Mouse (Mus musculus): ENCODE measurements at regions not wholly inside any gene's neighbourhood (a gene's known extent, or its start where the extent isn't known, plus 50 kb on each side); places are given as distances from the start of the nearest gene placed in this dataset.

DNA sequence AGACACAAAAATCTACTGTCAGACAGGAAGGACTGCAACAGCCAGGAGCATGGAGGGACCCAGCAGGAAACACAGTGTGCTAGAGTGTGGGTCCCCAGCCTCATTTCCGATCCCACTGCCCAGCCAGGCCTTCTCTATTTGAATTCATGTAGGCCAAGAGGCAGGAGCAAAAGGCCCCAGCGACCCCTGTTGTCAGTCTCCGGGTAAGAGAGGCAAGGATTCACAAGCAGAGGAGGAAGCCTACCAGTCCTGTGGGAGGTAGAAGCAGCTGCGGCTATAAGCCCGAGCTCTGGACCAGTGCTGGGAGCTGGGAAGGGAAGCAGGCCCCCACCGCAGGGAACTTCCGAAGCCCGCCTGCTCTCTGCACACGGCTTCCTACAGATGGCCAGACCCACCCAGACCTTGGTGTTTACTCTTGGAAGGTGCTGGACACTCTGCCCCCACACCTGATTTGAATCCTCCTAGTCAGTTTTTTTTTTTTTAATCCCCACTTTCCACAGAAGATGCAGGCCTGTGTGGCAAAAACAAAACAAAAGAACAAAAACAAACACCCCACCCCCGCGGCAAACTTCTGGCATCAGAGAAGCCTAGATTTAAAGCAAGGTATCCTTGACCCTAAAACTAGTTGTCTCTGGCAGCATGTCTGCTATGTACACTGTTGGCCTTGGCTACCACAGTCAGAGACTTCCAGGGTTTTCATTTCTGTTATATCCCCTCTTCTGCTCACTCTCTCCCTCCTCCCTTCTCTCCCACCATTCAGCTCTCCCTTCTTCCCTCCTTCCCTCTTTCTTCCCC lies 420.6 kb upstream of the Trpc7 start:
- Histone ChIP-seq H3K36me3 (replicated peaks; ENCODE audit: control insufficient read depth, insufficient read depth, low read length) (no peaks in the 10 kb centered on the region), H3K4me3 (ENCODE audit: low read depth, low read length) (no peak overlapping the region), H3K27me3 (ENCODE audit: control insufficient read depth, insufficient read depth, low read length) (no peaks in the 10 kb centered on the region), H3K4me1 (ENCODE audit: control insufficient read depth, insufficient read depth) (no peaks in the 10 kb centered on the region), H3K4me2 (ENCODE audit: low read depth, low read length) (no peak overlapping the region), H3K9me3 (replicated peaks; ENCODE audit: control insufficient read depth, low read length) (no peaks in the 10 kb centered on the region), H3K27ac (ENCODE audit: low read depth) (no peak overlapping the region), H3K9ac (replicated peaks; ENCODE audit: low read depth, low read length) (no peak overlapping the region)
- no peak for ATAC-seq (ENCODE audit: insufficient read depth, low read depth)
- TF ChIP-seq CTCF (IDR thresholded peaks at IDR 0.05; ENCODE audit: low read depth) (no peak), EP300 (IDR thresholded peaks at IDR 0.05; ENCODE audit: low read depth) (no peak)
- no peak for DNase-seq (ENCODE audit: low spot score)
- WGBS, result 42% methylated on average over 11 of the region's 11 CpGs

DNA sequence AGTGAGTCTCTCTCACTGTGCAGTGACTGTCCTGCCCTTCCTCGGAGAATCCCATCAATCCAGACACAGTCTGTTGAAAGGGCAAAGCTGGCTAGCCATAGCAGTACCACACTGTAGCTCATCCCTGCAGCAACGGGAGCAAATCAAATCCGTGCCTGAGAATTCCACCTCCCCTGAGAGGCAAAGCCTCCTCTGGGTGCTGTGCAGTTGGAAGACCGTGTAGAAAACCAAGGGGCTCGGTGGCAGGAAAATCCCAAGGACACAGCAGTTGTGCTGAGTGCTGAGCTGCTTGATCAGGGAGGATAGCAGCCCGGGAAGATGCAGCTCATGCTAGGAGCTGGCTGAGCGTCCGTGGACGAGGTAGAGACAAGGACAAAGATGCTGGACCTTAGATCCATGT lies 418.7 kb upstream of the Trpc7 start:
- Histone ChIP-seq H3K36me3 (replicated peaks; ENCODE audit: control insufficient read depth, insufficient read depth, low read length) (no peaks in the 10 kb centered on the region), H3K4me1 (ENCODE audit: control insufficient read depth, insufficient read depth) (no peaks in the 10 kb centered on the region), H3K4me2 (ENCODE audit: low read depth, low read length) (no peak overlapping the region), H3K27ac (ENCODE audit: low read depth) (no peak overlapping the region), H3K4me3 (ENCODE audit: low read depth, low read length) (no peak overlapping the region), H3K9ac (replicated peaks; ENCODE audit: low read depth, low read length) (no peak overlapping the region), H3K9me3 (replicated peaks; ENCODE audit: control insufficient read depth, low read length) (0 out of 2 replicates have a peak, but pooled peaks cover 3% of the 10 kb centered on the region), H3K27me3 (ENCODE audit: control insufficient read depth, insufficient read depth, low read length) (no peaks in the 10 kb centered on the region)
- no peak for TF ChIP-seq CTCF (IDR thresholded peaks at IDR 0.05; ENCODE audit: low read depth)
- TF ChIP-seq EP300 (IDR thresholded peaks at IDR 0.05; ENCODE audit: low read depth), result no peak
- DNase-seq (ENCODE audit: low spot score) (no peak), ATAC-seq (ENCODE audit: insufficient read depth, low read depth) (no peak)
- WGBS, result 33% methylated on average over 9 of the region's 9 CpGs

DNA sequence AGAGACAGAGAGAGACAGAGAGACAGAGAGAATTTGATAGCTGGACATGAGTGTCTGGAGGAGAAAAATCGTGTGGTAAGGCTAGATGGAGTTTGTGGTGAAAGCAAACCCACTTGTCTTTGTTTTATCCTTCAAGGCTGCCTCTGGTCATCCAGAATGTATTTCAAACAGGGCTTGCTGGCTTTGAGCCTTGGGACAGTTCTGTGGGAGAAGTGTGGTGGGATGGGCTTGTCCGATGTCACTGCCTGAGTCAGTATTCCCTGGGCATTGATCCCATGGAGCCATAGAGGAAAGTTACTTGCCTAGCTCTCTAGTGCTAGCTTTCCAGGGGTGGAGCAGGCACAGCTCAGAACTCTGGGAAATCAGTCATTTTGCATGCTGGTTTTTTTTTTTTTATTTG lies 417.9 kb upstream of the Trpc7 start:
- TF ChIP-seq CTCF (IDR thresholded peaks at IDR 0.05; ENCODE audit: low read depth) (no peak), EP300 (IDR thresholded peaks at IDR 0.05; ENCODE audit: low read depth) (no peak)
- DNase-seq (ENCODE audit: low spot score) (no peak), ATAC-seq (ENCODE audit: insufficient read depth, low read depth) (no peak)
- Histone ChIP-seq H3K9ac (replicated peaks; ENCODE audit: low read depth, low read length) (no peak overlapping the region), H3K27me3 (ENCODE audit: control insufficient read depth, insufficient read depth, low read length) (no peaks in the 10 kb centered on the region), H3K27ac (ENCODE audit: low read depth) (no peak overlapping the region), H3K36me3 (replicated peaks; ENCODE audit: control insufficient read depth, insufficient read depth, low read length) (no peaks in the 10 kb centered on the region), H3K9me3 (replicated peaks; ENCODE audit: control insufficient read depth, low read length) (0 out of 2 replicates have a peak, but pooled peaks cover 4% of the 10 kb centered on the region), H3K4me2 (ENCODE audit: low read depth, low read length) (no peak overlapping the region), H3K4me3 (ENCODE audit: low read depth, low read length) (no peak overlapping the region), H3K4me1 (ENCODE audit: control insufficient read depth, insufficient read depth) (no peaks in the 10 kb centered on the region)
- WGBS, result 30% methylated on average over 2 of the region's 2 CpGs

DNA sequence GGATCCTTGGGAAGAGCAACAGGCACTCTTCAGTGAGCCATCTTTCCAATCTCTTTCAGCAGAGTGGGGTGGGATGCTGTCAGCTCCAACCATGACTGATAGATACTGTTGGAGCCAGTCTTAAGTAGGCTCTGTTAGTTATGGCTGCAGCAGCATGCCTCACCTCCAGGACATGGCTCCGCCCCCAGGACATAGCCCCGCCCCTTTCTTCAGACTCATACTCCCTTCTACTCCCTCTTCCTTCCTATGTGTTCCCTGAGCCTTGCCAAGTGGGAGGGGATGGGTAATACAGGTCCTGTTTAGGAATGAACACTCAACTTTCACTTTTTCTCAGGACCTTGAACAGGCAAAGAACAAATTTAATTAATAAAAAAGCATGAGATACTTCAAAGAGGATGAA lies 415.4 kb upstream of the Trpc7 start:
- ATAC-seq (ENCODE audit: insufficient read depth, low read depth) (no peak), DNase-seq (ENCODE audit: low spot score) (no peak)
- 44% methylated on average over 2 of the region's 2 CpGs for WGBS

DNA sequence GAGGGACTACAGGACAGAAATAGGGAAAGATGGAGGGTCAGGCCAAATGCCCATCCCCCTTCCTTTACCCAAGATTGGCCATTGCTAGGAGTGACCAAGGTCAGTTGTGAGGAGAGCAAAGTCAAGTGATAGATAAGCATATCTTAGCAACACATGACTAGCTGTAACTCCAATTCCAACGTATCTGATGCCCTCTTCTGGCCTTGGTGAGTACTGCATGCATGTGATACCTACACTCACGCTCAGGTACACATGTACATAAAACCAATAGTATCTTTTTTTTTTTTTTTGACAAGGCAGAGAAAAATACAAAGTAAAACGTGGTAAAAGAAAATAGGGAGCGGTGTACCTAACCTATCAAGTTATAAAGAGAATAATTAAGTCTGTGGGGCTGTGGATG lies 413.8 kb upstream of the Trpc7 start:
- no peak overlapping the region for H3K4me2 ChIP-seq (ENCODE audit: low read depth, low read length)
- ATAC-seq (ENCODE audit: insufficient read depth, low read depth) (no peak), DNase-seq (ENCODE audit: low spot score) (no peak)
- H3K4me3 ChIP-seq (ENCODE audit: low read depth, low read length), result no peak overlapping the region
- no peaks in the 10 kb centered on the region for H3K27me3 ChIP-seq (ENCODE audit: control insufficient read depth, insufficient read depth, low read length)
- no peak overlapping the region for H3K27ac ChIP-seq (ENCODE audit: low read depth)
- TF ChIP-seq EP300 (IDR thresholded peaks at IDR 0.05; ENCODE audit: low read depth) (no peak), CTCF (IDR thresholded peaks at IDR 0.05; ENCODE audit: low read depth) (no peak)
- H3K4me1 ChIP-seq (ENCODE audit: control insufficient read depth, insufficient read depth), result no peaks in the 10 kb centered on the region
- no peak overlapping the region for H3K9ac ChIP-seq (replicated peaks; ENCODE audit: low read depth, low read length)
- H3K9me3 ChIP-seq (replicated peaks; ENCODE audit: control insufficient read depth, low read length), result peaks cover 9% of the 10 kb centered on the region; the same call in 1 of the 2 replicates
- H3K36me3 ChIP-seq (replicated peaks; ENCODE audit: control insufficient read depth, insufficient read depth, low read length), result no peaks in the 10 kb centered on the region
- 84% methylated on average over 4 of the region's 4 CpGs for WGBS

More for the DNA sequence above, 415.4 kb upstream of the Trpc7 start:
- H3K9ac ChIP-seq (replicated peaks; ENCODE audit: low read depth, low read length), result no peak overlapping the region
- H3K4me3 ChIP-seq (ENCODE audit: low read depth, low read length), result no peak overlapping the region
- TF ChIP-seq EP300 (IDR thresholded peaks at IDR 0.05; ENCODE audit: low read depth) (no peak), CTCF (IDR thresholded peaks at IDR 0.05; ENCODE audit: low read depth) (no peak)
- H3K27ac ChIP-seq (ENCODE audit: low read depth), result no peak overlapping the region
- peaks cover 9% of the 10 kb centered on the region; the same call in 1 of the 2 replicates for H3K9me3 ChIP-seq (replicated peaks; ENCODE audit: control insufficient read depth, low read length)
- no peak overlapping the region for H3K4me2 ChIP-seq (ENCODE audit: low read depth, low read length)
- H3K27me3 ChIP-seq (ENCODE audit: control insufficient read depth, insufficient read depth, low read length), result no peaks in the 10 kb centered on the region
- H3K36me3 ChIP-seq (replicated peaks; ENCODE audit: control insufficient read depth, insufficient read depth, low read length), result no peaks in the 10 kb centered on the region
- H3K4me1 ChIP-seq (ENCODE audit: control insufficient read depth, insufficient read depth), result no peaks in the 10 kb centered on the region
